Mouse (Mus musculus): ENCODE results near the gene Gmppb.
"Not testable (repeated sequence)": the region's sequence is repeated elsewhere in the genome, so short reads cannot be mapped to it uniquely, and the experiment has no call there.

Gene Gmppb

DNA sequence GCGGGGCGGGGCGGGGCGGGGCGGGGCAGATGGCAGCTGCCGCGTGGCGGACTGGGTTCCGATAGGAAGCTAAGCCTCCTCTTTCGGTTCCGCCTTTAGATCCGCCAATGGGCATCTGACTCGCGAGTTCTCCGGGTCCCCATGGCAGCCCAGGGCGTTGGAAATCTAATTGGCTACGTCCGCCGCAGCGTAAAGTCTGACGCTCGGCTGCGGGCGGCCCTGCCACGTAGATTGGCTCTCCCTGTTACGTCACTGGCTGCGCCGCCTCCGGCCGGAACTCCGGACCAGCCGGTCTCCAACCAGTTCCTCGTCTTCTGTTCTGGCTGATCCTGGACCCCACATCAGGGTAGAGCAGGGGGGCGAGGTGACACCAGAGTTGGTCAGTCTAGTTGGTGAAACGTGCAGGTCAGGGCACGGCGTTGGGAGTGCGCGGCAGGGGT lies at the start of gene Gmppb:
Gene Gmppb (plus strand): TSS at position 227 of the 440 bp plus-strand sequence.
- DNase-seq, result peak; percentile 91

DNA sequence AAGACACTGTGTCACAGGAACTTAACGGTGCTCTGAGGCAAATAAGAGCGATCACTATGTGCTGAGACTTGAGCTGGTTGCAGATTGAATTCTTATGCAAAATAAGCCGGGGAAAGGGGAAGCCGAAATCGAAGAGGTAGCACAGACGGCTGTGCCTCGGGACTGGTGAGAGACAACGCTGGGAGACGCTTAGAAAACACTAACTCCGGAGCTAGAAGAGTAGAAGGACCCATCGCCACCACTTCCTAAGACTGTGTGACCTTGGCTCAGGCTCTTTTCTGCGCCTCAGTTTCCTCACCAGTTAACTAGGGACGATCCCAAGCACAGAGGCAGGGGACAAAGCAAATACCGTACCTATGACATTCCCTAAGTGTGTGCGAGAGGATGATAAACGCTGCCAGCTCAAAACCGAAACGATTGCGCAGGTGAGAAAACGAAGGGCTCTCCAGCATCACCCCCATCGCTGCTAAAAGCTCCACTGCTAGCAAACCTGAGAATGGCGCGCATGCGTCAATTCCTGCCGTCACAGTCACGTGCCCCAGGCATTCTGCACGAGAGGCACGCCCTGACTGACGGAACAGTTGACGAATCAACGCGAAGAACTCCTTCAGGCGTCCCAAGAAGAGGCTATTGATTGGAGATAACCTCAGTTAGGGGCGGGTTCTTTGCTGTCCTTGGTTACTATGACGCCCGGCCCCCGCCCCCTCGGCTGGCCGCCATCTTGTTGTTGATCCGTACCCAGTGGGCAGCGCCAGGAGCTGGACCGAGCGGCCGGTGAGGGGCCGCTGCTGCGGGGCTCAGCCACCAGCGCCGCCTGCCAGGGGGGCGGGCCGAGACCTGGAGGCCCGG lies 46.9 kb upstream of the Gmppb start, which contains the start of gene Ip6k1:
Gene Ip6k1 (plus strand): TSS at position 580 of the 849 bp plus-strand sequence.
- DNase-seq, result peak; percentile 100

DNA sequence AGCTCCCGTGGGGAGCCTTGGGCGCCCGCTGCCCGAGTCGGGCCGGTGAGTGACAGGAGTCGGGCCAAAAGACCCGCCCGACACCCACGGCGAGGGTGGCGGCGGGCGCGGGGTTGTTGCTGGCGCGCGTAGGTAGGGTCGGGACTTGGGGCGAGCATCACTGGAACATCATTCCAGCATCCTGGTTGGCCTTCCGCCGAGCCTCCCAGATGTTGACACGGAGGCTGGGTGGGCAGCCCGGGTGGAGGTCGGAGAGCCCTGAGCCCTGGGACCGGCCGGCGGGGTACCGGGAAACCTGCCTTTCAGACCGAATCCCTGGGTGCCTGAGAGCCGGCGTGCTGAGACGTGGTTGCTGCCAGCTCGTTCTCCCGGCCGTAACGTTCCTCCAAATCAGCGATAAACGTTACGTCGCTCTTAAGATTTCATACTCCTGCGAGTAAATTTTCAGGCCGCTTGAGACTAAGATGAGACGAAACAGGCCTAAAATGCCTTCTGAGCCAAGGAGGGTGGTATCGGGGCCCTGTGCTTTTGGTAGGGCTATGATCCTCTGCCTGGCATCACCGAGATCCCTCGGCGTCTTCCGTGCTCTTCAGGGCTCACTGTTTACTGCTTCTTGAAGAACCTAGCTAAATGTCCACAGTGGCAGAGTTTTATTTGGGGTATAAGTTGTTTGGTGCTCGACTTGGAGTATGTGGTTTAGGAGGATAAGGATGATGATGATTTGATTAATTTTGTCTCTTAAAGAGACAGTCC lies 46.1 kb upstream of the Gmppb start:
- DNase-seq, result no peak

DNA sequence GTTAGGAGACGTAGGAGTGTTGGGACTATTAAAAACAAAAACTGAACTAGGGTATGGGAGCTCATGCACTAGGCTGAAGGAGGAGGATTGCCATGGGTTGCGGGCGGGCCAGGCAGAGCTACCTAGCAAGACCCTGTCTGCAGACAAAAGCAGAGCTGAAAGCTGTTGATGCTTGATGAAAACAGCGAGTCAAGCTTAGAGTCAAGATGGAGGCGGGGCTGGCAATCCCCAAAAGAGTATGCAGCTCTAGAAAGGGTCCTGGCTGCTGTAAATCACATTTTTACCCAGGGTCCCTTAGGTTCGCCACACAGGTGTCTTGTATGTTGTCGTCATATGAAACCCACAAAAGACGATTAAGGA lies 45.5 kb upstream of the Gmppb start:
- DNase-seq, result peak; percentile 51

DNA sequence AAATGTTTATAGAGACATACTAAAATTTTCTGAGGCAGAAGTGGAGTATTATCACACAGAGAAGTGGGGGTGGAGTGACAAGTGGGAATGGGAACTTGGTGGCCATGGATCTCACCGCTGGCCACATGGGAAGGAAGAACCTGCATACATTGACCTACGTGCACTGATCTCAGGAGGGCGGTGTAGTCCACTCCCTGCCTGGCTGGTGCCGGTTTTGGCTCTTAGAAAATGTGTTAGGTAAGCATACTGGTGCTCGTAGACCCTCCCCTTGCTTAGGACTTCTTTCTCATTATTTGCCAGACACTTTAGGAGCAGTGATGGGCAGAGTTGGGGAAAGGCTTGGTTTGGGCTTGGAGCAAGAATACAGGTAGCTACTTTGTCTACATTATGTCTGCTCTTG lies 41.0 kb upstream of the Gmppb start:
- no peak for DNase-seq

DNA sequence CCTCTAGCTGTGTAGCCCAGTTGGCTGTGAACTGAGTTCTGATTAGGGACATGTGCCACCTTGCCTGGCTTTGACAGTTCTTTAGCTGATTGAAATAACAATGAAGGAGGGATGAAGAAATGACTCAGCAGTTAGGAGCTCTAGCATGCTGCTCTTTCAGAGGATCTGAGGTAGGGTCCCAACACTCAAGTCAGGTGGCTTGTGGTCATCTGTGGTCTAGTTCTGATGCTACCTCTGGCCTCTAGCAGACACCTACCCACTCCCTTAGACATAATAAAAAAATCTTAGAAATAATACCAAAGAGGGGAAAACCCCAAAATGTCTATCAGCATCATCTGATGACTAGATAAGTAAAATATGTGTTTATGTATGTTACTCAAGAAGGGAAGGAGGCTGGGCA lies 38.7 kb upstream of the Gmppb start:
- DNase-seq, result no peak

DNA sequence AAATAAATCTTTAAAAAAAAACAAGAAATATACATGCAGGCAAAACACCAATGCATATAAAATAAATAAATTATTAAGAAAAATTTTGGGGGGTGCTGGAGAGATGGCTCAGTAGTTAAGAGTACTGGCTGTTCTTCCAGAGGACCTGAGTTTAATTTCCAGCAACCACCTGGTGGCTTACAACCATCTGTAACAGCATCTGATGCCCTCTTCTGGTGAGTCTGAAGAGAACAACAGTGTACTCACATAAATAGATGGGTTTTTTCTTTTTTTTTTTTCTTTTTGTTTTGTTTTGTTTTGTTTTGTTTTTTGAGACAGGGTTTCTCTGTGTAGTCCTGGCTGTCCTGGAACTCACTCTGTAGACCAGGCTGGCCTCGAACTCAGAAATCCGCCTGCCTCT lies 35.5 kb upstream of the Gmppb start:
- not testable (repeated sequence) for DNase-seq

DNA sequence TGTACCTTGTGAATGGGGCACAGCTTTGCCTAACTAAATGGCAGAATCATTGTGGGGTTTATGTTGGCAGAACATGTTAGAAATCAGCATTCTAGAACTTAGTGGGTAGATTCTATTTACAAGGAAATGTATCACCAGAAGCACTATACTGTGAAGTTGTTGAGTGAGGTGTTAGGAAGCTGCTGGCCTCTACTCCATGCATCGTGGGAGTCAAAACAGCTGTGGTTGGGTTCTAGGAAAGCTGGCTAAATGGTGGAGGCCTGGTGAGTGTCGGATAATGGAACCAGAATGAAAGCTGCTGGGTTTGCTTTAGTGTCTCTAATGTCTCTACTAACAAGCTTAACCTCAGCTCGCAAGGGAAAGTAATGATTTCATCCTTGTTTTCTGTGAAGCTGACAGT lies 31.9 kb upstream of the Gmppb start:
- DNase-seq, result no peak

DNA sequence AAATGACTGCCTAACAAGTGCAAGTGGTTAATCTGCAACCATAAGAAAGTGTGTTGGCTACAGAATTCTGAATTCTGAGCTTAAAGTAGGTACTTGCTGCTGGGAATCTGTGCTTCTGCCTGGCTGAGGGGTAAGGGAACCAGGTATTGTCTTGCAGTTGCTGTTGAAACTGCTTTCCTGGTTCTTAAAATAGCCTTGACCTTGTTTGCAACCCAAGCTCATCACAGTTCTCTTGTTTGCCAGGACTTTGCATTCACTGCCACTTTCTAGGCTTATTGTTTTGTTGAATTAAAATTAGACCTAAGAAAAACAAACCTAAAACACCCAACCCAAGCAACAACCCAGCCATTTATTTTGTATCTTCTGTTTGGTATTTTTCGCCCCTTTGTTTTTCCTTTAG lies 28.3 kb upstream of the Gmppb start:
- DNase-seq, result no peak

DNA sequence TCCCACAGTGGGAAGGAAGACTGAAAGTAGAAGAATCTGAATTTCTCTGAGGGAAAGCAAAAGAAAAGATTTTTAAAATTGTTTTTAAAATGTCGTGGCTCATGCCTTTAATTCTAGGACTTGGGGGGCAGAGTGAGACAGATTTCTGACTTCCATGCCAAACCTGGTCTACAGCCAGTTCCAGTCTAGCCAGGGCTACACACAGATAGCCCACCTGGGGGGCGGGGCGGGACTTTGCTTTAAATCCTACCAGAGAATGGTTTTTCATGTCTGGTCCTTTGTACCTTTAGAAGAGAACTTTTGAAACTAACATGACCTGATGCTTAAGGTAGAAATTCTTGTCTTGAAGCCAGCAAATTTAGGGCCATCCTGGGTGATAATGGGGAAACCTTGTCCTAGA lies 25.8 kb upstream of the Gmppb start:
- DNase-seq, result no peak

DNA sequence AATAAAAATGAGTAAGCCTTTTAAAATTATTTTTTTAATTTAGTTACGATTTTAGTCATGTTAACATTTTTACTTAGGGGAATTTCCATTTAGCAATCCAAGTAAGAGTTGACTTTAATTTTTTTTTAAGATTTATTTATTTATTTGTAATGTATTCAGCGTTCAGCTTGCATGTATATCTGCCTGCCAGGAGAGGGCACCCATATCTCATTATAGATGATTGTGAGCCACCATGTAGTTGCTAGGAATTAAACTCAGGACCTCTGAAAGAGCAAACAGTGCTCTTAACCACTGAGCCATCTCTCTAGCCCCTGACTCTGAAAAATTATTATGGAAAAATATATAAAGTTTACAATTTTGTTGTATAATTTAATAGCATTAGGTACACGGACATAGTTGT lies 22.5 kb upstream of the Gmppb start:
- DNase-seq, result no peak

DNA sequence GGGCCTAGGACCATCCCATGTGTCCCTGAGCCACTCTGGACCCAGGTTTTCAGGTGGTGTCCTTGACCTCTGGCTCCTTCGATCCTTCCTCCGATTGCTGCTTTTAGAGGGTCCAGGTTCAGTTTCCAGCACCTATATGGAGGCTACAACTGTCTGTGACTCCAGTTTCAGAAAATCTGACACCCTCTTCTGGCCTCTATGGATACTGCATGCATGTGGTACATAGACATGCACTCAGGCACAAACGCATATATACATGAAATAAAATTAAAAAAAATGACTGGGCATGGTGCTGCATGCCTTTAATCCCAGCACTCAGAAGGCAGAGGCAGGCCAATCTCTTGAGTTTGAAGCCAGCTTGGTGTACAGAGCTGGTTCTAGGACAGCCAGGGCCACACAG lies 21.2 kb upstream of the Gmppb start:
- no peak for DNase-seq

DNA sequence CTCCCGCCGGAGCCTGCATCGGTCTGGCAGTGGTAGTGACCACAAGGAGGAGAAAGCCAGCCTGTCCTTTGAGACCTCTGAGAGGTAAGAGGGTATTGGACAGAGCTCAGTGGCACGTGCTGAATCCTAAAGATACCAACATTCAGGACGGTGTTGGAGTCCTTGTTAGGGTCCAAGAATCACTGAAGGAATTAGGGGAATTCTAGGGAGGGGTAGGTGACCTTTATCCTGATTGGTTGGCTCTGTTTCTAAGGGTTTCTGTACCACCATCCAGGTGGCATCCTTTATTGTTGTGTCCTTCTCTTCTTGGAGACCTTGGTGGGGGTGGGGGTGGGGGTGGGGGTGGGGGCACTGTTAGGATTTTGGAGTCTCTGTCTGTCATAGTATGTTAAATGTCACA lies 16.9 kb upstream of the Gmppb start:
- DNase-seq, result no peak

DNA sequence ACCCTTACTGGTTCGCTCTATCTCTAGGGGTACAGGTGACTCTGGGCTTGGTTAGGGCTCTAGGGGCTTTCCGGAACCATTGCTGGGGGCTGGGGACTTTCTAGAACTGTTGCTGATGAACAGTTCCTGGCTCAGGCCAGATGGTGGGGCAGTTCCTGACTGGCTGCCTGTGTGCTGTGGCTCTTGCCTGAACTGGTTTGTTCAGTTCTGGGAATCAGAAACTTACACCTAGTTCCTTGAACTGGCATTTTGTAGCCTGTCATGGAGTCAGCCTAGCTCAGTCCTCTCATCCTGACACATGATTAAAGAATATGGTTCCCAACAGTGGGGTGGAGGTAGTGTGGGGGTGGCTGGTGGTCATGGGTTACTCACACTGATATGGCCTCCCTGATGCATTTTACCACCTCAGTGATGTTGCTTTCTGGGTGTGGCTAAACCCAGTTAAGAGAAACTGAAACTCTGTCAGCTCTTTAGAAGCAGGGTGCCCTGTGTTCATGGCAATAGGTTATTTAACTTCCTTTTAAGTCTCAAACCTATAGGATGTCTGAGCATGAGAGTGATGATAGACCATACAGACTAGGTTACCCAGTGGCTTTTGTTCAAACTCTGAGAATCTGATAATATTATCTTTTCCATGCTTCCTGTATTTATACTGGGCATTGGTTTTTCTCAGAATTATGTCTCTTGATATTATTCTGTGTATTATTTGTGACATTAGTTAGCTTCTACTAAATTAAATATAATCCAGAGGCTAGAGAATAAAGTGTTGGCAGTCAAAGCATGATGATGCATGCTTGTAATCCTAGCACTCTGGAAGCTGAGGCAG lies 13.5 kb upstream of the Gmppb start:
- no peak for DNase-seq

DNA sequence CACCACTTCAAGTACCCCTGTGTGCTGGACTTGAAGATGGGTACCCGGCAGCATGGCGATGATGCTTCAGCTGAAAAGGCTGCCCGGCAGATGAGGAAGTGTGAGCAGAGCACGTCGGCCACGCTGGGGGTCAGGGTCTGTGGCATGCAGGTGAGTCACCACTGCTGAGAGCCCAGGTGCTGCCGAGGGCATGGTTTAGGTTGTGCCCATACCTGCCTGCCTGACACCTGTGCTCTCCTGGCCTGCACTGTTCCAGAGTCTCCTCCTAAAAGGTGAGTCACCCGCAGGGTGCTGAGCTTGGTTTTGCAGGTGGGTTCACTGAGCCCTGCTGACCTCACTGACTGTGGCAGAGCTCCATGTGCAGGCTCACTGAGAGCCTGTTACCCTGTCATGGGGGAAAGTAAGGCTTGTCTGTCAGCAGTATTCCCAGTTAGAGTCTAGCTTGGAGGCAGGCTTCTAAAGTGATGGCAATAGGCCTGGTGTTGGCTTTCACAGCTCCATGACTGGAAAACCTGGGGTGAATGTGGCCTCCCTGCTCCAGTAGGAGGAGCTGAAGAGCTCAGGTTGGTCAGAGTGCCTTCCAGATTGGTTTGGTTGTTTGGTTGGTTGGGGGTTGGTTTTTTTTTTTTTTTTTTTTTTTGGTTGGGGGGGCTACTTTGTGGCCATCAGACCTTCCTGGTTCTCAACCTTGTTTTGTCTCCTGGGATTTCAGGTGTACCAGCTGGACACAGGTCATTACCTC lies 4.1 kb upstream of the Gmppb start:
- DNase-seq, result no peak

DNA sequence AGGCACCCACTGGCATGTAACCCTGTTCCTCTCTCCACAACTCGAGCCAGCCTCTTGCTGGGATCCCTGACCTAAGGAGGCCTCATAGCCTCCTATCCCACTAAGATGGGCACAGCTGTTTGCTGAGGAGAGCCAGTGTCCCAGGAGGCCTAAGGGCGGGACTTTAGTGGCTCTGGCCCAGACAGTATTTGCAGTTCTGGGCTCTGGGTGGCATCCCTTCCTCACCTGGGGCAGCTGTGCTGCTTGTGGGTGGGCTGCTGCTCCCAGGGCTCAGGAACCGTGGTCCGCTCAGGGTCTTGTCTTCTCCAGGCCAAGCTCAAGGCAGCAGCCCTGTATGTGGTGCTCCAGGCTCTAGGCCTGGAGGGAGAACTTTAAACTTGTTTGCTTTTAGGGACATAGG lies 2.5 kb upstream of the Gmppb start:
- no peak for DNase-seq

DNA sequence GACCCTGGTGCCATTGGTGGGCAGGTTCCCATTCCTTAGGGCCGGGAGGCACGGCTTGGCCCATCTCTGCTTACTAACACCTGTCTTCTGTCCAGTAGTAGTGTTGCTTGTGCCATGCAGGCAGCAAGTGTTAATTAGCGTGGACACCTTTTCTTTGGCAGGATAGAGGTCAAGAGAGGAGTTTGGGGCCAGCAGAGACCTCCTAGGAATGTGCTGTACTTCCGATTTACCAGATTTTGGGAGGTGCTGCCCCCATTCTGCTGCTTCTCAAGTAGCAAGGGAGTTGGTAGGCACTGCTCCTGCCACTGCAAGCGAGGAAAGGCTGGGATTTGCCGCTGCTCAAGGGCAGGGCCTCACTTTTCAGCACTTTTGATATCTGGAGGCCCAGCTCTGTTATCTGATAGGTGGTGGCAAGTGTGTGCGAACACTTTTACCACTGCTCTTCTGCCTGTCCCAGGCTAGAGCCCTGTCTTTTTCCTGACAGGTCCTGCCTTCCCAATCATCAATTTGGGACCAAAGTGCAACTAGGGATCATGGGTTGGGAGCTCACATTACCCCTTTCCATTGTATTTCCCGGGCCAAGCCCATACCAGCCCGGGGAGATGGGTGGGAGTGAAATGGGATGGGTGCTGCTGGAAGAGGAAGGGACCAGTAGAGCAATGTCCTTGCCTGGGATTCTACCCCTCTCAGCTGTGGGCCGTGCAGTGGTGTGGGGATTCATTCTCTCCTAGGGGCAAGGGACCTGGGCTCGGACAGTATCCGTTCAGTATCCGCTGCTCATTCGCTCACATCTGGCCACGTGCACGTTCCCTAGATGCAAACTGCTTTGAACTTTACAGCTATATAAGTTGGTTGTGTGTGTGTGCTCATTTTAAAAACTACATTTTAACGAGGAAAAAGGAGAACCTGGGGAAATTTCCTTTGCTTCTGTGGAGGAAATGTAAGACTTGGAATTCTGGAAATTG lies 1.2 kb upstream of the Gmppb start:
- no peak for DNase-seq

DNA sequence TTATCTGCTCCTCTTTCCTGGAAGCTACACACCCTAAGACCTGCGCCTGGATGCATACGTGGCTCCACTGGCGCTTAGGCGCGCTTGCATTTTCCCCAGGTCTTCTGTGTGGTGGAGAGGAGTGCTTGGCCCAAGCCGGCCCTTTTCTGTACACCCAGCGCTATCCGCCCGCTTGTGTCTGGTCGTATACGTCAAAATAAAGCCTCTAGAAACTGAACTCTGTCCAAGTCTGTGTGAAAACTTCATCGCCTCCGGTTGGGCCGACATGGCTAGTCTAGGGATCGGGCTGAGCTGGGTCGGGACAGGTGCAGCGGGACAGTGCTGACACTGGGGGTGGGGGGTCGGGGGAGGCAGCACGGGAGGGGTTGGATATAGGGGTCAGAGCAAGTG lies 481 bp upstream of the Gmppb start:
- DNase-seq, result no peak

DNA sequence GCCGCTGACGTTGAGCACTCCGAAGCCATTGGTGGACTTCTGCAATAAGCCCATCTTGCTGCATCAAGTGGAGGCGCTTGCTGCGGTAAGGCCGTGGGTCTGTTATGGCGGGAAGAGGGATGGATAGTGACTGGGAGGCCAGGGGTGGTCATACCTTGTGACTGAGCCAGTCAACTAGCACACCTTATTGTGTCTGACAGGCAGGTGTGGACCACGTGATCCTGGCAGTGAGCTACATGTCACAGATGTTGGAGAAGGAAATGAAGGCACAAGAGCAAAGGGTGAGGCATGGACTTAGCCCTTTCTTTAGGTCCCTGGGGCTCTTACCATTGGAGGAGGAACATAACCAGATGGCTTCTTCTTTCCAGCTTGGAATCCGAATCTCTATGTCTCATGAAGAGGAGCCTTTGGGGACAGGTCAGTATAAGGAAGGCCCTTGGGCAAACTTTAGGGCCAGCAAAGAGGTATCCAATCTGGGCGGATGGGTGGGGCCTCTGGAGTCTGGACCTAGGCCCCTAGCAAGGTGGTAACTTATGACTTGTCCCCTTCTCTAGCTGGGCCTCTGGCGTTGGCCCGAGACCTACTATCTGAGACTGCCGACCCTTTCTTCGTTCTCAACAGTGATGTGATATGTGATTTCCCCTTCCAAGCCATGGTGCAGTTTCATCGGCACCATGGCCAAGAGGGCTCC lies 664 bp downstream of the Gmppb start:
- no peak for DNase-seq

DNA sequence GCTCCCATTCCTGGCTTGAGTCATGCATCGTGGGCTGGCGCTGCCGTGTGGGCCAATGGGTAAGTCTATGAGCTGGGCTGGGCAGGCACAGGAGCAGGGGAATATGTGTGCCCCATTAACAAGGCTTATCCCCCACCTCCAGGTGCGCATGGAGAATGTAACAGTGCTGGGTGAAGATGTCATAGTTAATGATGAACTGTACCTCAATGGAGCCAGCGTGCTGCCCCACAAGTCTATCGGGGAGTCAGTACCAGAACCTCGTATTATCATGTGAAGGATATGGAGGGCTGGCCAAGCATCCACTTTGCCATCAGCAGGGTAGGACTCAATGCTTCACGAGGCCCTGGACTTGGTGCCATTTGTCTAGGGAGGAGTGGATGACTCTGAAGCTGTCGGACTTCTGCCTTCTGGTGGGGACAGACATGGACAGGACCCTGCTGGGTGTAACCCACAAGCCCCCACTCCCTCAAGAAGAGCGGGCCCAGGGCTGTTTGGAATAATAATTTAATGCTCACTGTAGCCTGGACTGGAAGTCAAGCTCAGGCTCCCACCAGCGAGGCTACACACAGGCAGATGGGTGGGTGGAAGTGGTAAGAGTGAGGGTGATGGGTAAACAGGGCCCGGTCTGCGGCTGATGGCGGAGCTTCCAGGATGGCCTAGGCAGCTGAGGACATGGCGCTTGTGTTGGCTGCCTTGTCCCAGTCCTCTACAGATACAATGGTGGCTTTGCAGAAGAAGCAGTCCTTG lies 2.3 kb downstream of the Gmppb start:
- DNase-seq, result no peak

All from thymus, postnatal 25 days (tissue).